Mouse (Mus musculus) testis, adult 10 weeks (tissue): ENCODE measurements around the gene Gm17093. TPM values are rescaled to one million over a fixed set of nuclear protein-coding genes. Genes with fewer than 3 reads are reported as not detected.

Experiments
- polyA plus RNA-seq: library from polyadenylated mRNA; stranded (reverse); fragments of 350-450 nt; fragmentation: Illumina TruSeq; extraction: RNeasy Lipid Tissue Mini Kit (QIAGEN cat#74804); gene quantifications from one replicate; pipeline ENCODE4 v1.2.3, GENCODE M21; 2014; ENCODE audit warnings: low read depth, low replicate concordance

Gene Gm17093
- not detected for polyA plus RNA-seq

DNA sequence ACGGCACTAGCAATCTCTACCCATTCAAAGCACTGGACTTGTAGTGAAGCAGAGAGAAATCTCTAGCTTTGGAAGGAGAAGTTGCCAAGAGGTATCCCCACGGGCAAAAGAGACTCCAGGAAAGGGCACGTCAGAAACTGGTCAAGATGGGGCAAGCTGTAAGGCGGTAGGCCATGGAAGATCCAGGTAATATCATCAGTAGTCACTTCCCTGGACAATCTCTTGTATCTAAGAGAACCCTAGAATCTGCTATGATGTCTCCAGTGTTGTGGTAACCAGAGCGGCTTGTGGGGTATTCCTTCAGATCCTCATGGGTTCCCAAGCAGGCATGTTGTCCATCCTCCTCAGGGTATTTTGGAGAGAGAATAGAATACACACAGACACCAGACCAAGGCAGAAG lies at the start of gene Gm17093:
Gm17093 (plus strand) TSS at position 301 of the 400 bp plus-strand sequence.

DNA sequence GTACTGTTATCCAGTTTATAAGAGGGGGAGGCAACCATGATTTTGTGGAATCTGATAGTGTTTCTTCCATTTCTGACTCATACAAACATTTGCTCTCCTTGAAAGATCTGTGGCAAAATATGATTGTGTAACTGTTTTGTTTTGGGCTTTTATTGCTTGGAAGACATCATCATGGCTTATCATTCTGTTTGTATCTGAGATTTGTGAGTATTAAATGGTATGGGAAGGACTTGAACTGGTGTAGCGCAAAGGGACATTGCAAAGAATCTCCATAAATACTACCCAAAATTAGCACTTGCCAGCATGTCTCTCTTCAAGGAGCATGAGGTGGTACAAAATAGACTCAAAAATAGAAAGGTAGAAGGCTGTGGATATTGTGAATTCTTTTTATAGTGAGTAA lies 25.9 kb upstream of the Gm17093 start, which contains the start of gene BC061237:
BC061237 (plus strand) TSS at position 301 of the 400 bp plus-strand sequence.

Other genes starting within 250 kb of the Gm17093 start
- 10.3 TPM for gene Gm8220, start 232.7 kb upstream of the Gm17093 start, polyA plus RNA-seq
- gene Gm5930, start 179.7 kb upstream of the Gm17093 start, polyA plus RNA-seq = 43.9 TPM
- gene Gm8229, start 152.9 kb upstream of the Gm17093 start, polyA plus RNA-seq = 4.4 TPM
- 13.7 TPM for gene Gm3371, start 107.6 kb upstream of the Gm17093 start, polyA plus RNA-seq
- 4.9 TPM for gene Gm8232, start 84.6 kb upstream of the Gm17093 start, polyA plus RNA-seq
- 287 TPM for gene BC061237, start 25.8 kb upstream of the Gm17093 start, polyA plus RNA-seq
- 4.3 TPM for gene Gm8247, start 64.9 kb downstream of the Gm17093 start, polyA plus RNA-seq
- 31.5 TPM for gene Gm5624, start 109.7 kb downstream of the Gm17093 start, polyA plus RNA-seq
- 9.5 TPM for gene Gm8257, start 188.2 kb downstream of the Gm17093 start, polyA plus RNA-seq
- 8.8 TPM for gene Gm8267, start 232.1 kb downstream of the Gm17093 start, polyA plus RNA-seq